ENCODE assay signal across 12 mouse cellular contexts in genomic region chrX:136014392-136014791, GRCm38 (mm10). TPM values are rescaled to one million over a fixed set of nuclear protein-coding genes. Genes with fewer than 3 reads are reported as not detected.
A peak's percentile ranks its signal among the peaks of the same experiment; 100 is the strongest.
DNase-seq lines count a peak whose midpoint lies in the region; ATAC-seq lines count a peak whose summit lies in the region.
"Had no signal": no experiment of that assay in that cellular context is flagged by ENCODE, and none has a peak within 500 bp of the region (broad histone marks: within the 10 kb centered on the region; RNA-seq: fewer than 3 reads in every experiment).

No protein-coding gene starts in this region.

- H3K4me3 ChIP-seq in stomach, embryonic 16.5 days (replicated peaks; ENCODE audit: low read length), result no peak overlapping the region
- H3K4me3 ChIP-seq: gastrocnemius, adult 2 months had no signal

- H3K36me3 ChIP-seq in stomach, embryonic 16.5 days (ENCODE audit: control insufficient read depth, insufficient read depth, low read length), result no peaks in the 10 kb centered on the region

- 19% methylated on average over 2 of the region's 2 CpGs for WGBS in stomach, embryonic 16.5 days

- no peaks in the 10 kb centered on the region for H3K27me3 ChIP-seq in stomach, embryonic 16.5 days (ENCODE audit: control insufficient read depth, insufficient read depth, low read length)

- H3K27ac ChIP-seq in stomach, embryonic 16.5 days (ENCODE audit: low read length), result no peak overlapping the region
- H3K27ac ChIP-seq: gastrocnemius, adult 2 months; macrophage had no signal

- H3K4me2 ChIP-seq in stomach, embryonic 16.5 days (ENCODE audit: low read depth, low read length), result no peak overlapping the region

- H3K9me3 ChIP-seq in stomach, embryonic 16.5 days (replicated peaks; ENCODE audit: control insufficient read depth, low read length), result no peaks in the 10 kb centered on the region

- H3K4me1 ChIP-seq in stomach, embryonic 16.5 days (ENCODE audit: control insufficient read depth, insufficient read depth, low read length), result no peaks in the 10 kb centered on the region

- H3K9ac ChIP-seq in stomach, embryonic 16.5 days (ENCODE audit: low read length), result no peak overlapping the region

- peak; percentile 7 for DNase-seq in heart, postnatal 4 days
- DNase-seq in heart, adult 11 months, result no peak
- DNase-seq in urinary bladder, postnatal 14 days (ENCODE audit: low spot score), result peak; percentile 2
- DNase-seq in urinary bladder, postnatal 4 days (ENCODE audit: low spot score in 2 of 2), result no peak
- peak; percentile 75 for DNase-seq in kidney, postnatal 10 days
- DNase-seq in retina, embryonic 14.5 days (ENCODE audit: low spot score), result no peak
- DNase-seq in natural killer cell, adult 2 months (ENCODE audit: low spot score in 2 of 2), result no peak
- DNase-seq: gastrocnemius, adult 2 months; right cerebral cortex, postnatal 4 days; thymus, postnatal 25 days had no signal

- ATAC-seq in stomach, embryonic 16.5 days (ENCODE audit: insufficient read depth, low FRiP score), result peak; percentile 75; the same call in 1 of the 2 replicates

RNA-seq across cellular contexts. Expression of gene Arxes1, which starts 18.8 kb away (rescaled TPM):
- 1 to 10 TPM; 4.2 to 5.2 TPM for total RNA-seq in heart, postnatal 4 days (2021)
- polyA plus RNA-seq in stomach, embryonic 16.5 days (2015; fragmentation: Nextera tagmentation; extraction: Ambion mirVana), result 22.1 and 26.9 TPM in 2 replicates
- polyA plus RNA-seq: macrophage had no signal

RNA-seq across cellular contexts. Expression of gene Arxes2, which starts 20.8 kb away (rescaled TPM):
- total RNA-seq in heart, postnatal 4 days (2021), result 10 to 100 TPM; 13.0 to 17.1 TPM
- 45.1 and 55.0 TPM in 2 replicates for polyA plus RNA-seq in stomach, embryonic 16.5 days (2015; fragmentation: Nextera tagmentation; extraction: Ambion mirVana)
- polyA plus RNA-seq: macrophage had no signal

RNA-seq across cellular contexts. Expression of gene Bex2, which starts 53.6 kb away (rescaled TPM):
- total RNA-seq in heart, postnatal 4 days (2021), result 1 to 10 TPM; 1.9 to 9.6 TPM
- 80.4 and 92.3 TPM in 2 replicates for polyA plus RNA-seq in stomach, embryonic 16.5 days (2015; fragmentation: Nextera tagmentation; extraction: Ambion mirVana)
- polyA plus RNA-seq: macrophage had no signal

Comparison
In these comparisons a context has a peak if more than half of its experiments do, and no peak if none do; other contexts are left out.
1. DNase-seq: peak in heart, postnatal 4 days (single experiment), urinary bladder, postnatal 14 days (single experiment) and kidney, postnatal 10 days (single experiment); none in heart, adult 11 months (single experiment), urinary bladder, postnatal 4 days (0 of 2), retina, embryonic 14.5 days (single experiment) and natural killer cell, adult 2 months (0 of 2).